Mouse (Mus musculus): ENCODE results near the gene Bora.
"Not testable (repeated sequence)": the region's sequence is repeated elsewhere in the genome, so short reads cannot be mapped to it uniquely, and the experiment has no call there.

The Bora gene

GRCm38 (mm10) chr14:99046031-99046781 is at the start of gene Bora, which contains the start of gene Mzt1:
TSS of gene Bora (plus strand) at chr14:99046222.
TSS of gene Mzt1 (minus strand) at chr14:99046134.
- DNase-seq (ENCODE audit: extremely low spot score, low read depth, low spot score): peak; percentile 61

- DNase-seq (ENCODE audit: extremely low spot score, low read depth, low spot score): no peak
These were observed 35.6 kb upstream of the Bora start for GRCm38 (mm10) chr14:99010224-99010919.

GRCm38 (mm10) chr14:99010920-99011313 is 35.1 kb upstream of the Bora start:
- DNase-seq (ENCODE audit: extremely low spot score, low read depth, low spot score): no peak

- DNase-seq (ENCODE audit: extremely low spot score, low read depth, low spot score): no peak
These were observed 27.3 kb upstream of the Bora start for GRCm38 (mm10) chr14:99018691-99019090.

- no peak for DNase-seq (ENCODE audit: extremely low spot score, low read depth, low spot score)
These were observed 26.8 kb upstream of the Bora start for GRCm38 (mm10) chr14:99019136-99019808.

GRCm38 (mm10) chr14:99022346-99023086 is 23.5 kb upstream of the Bora start:
- DNase-seq (ENCODE audit: extremely low spot score, low read depth, low spot score): no peak

- DNase-seq (ENCODE audit: extremely low spot score, low read depth, low spot score): no peak
These were observed 16.0 kb upstream of the Bora start for GRCm38 (mm10) chr14:99029987-99030386.

- DNase-seq (ENCODE audit: extremely low spot score, low read depth, low spot score): no peak
These were observed 14.6 kb upstream of the Bora start for GRCm38 (mm10) chr14:99031337-99031873.

GRCm38 (mm10) chr14:99032596-99032995 is 13.4 kb upstream of the Bora start:
- DNase-seq (ENCODE audit: extremely low spot score, low read depth, low spot score): no peak

GRCm38 (mm10) chr14:99034851-99035250 is 11.2 kb upstream of the Bora start:
- not testable (repeated sequence) for DNase-seq (ENCODE audit: extremely low spot score, low read depth, low spot score)

GRCm38 (mm10) chr14:99036039-99036438 is 10.0 kb upstream of the Bora start:
- DNase-seq (ENCODE audit: extremely low spot score, low read depth, low spot score): no peak

- DNase-seq (ENCODE audit: extremely low spot score, low read depth, low spot score): no peak
These were observed 8.3 kb upstream of the Bora start for GRCm38 (mm10) chr14:99037703-99038102.

GRCm38 (mm10) chr14:99039308-99039707 is 6.7 kb upstream of the Bora start:
- DNase-seq (ENCODE audit: extremely low spot score, low read depth, low spot score): not testable (repeated sequence)

GRCm38 (mm10) chr14:99041416-99041815 is 4.6 kb upstream of the Bora start:
- no peak for DNase-seq (ENCODE audit: extremely low spot score, low read depth, low spot score)

GRCm38 (mm10) chr14:99043499-99043898 is 2.5 kb upstream of the Bora start:
- DNase-seq (ENCODE audit: extremely low spot score, low read depth, low spot score): no peak

GRCm38 (mm10) chr14:99044096-99044495 is 1.9 kb upstream of the Bora start:
- DNase-seq (ENCODE audit: extremely low spot score, low read depth, low spot score): no peak

GRCm38 (mm10) chr14:99044718-99045117 is 1.3 kb upstream of the Bora start:
- DNase-seq (ENCODE audit: extremely low spot score, low read depth, low spot score): no peak

GRCm38 (mm10) chr14:99045378-99046030 is 518 bp upstream of the Bora start:
- DNase-seq (ENCODE audit: extremely low spot score, low read depth, low spot score): no peak

GRCm38 (mm10) chr14:99046782-99047181 is 760 bp downstream of the Bora start:
- no peak for DNase-seq (ENCODE audit: extremely low spot score, low read depth, low spot score)

GRCm38 (mm10) chr14:99058959-99059586 is 13.1 kb downstream of the Bora start:
- no peak for DNase-seq (ENCODE audit: extremely low spot score, low read depth, low spot score)
